Mouse (Mus musculus) MEL (cell line): ENCODE measurements around the gene Pbx3. TPM values are rescaled to one million over a fixed set of nuclear protein-coding genes. Genes with fewer than 3 reads are reported as not detected.

Source experiments
- DNase-seq: peaks from one replicate; pipeline ENCODE4 v3.0.0; 2011; ENCODE audit warnings: low read depth, low spot score
- H3K27ac ChIP-seq: 2 replicates; pipeline ENCODE4 v1.5.1; 2012; ENCODE audit warnings: low read depth, mild to moderate bottlenecking, control low read depth, low read length, moderate library complexity; ENCODE audit not compliant: control insufficient read depth
- H3K27me3 ChIP-seq, 2 experiments: fragments of 150-350 bp in 1 of 2; sonication (generic) in 1 of 2; 2 replicates each; pipeline ENCODE4 v1.6.1; 2012; ENCODE audit warnings: low read length in 2 of 2, mild to moderate bottlenecking in 2 of 2, improper control_type of control experiment in 1 of 2, moderate library complexity in 1 of 2; ENCODE audit not compliant: insufficient read depth in 2 of 2, control insufficient read depth in 1 of 2
- H3K36me3 ChIP-seq, 2 experiments: 2 replicates each; pipeline ENCODE4 v1.6.1; 2012 to 2014; ENCODE audit warnings: low read length in 2 of 2, improper control_type of control experiment in 1 of 2, inconsistent platforms in 1 of 2, mild to moderate bottlenecking in 1 of 2; ENCODE audit not compliant: insufficient read depth in 2 of 2, control insufficient read depth in 1 of 2
- H3K4me1 ChIP-seq, 2 experiments: fragments of 150-350 bp in 1 of 2; sonication (generic) in 1 of 2; 2 replicates each; pipeline ENCODE4 v1.6.1; 2012; ENCODE audit warnings: low read length in 2 of 2, improper control_type of control experiment in 1 of 2, mild to moderate bottlenecking in 1 of 2; ENCODE audit not compliant: insufficient read depth in 2 of 2, control insufficient read depth in 1 of 2
- H3K4me3 ChIP-seq, 2 experiments: fragments of 150-350 bp in 1 of 2; sonication (generic) in 1 of 2; 2 replicates each; pipeline ENCODE4 v1.5.1; 2012; ENCODE audit warnings: low read depth in 2 of 2, low read length in 2 of 2, mild to moderate bottlenecking in 2 of 2, moderate library complexity in 2 of 2, control low read depth in 1 of 2, improper control_type of control experiment in 1 of 2; ENCODE audit not compliant: control insufficient read depth in 1 of 2, insufficient read depth in 1 of 2
- H3K79me2 ChIP-seq: 2 replicates; pipeline ENCODE4 v1.6.1; 2012; ENCODE audit warnings: mild to moderate bottlenecking, low read length, moderate library complexity; ENCODE audit not compliant: control insufficient read depth, poor library complexity, insufficient read depth
- H3K9ac ChIP-seq: 2 replicates; pipeline ENCODE4 v1.6.1; 2012; ENCODE audit warnings: low read depth, mild to moderate bottlenecking, control low read depth, low read length, moderate library complexity; ENCODE audit not compliant: control insufficient read depth, poor library complexity, severe bottlenecking
- H3K9me3 ChIP-seq: fragments of 150-350 bp; sonication (generic); replicated peaks from 2 replicates; pipeline ENCODE4 v1.6.1; 2012; ENCODE audit warnings: mild to moderate bottlenecking, low read length, improper control_type of control experiment, moderate library complexity; ENCODE audit not compliant: insufficient read depth
- BHLHE40 ChIP-seq: IDR thresholded peaks from 2 replicates; pipeline ENCODE4 v1.6.1; 2012; ENCODE audit warnings: low read depth, mild to moderate bottlenecking, inconsistent platforms, low read length, improper control_type of control experiment, borderline replicate concordance
- CHD2 ChIP-seq: IDR thresholded peaks from 2 replicates; pipeline ENCODE4 v1.6.1; 2011; ENCODE audit warnings: low read length, improper control_type of control experiment
- CTCF ChIP-seq, 3 experiments: IDR thresholded peaks in 2 of 3; conservative IDR thresholded peaks in 1 of 3; 2 replicates each; pipeline ENCODE4 v1.5.1; 2011 to 2012; ENCODE audit warnings: low read length in 3 of 3, low read depth in 2 of 3, mild to moderate bottlenecking in 2 of 3, improper control_type of control experiment in 1 of 3, inconsistent platforms in 1 of 3, mixed read lengths in 1 of 3, moderate library complexity in 1 of 3; ENCODE audit not compliant: control insufficient read depth in 1 of 3, insufficient read depth in 1 of 3, poor library complexity in 1 of 3, severe bottlenecking in 1 of 3
- E2F4 ChIP-seq: IDR thresholded peaks from 2 replicates; pipeline ENCODE4 v1.6.1; 2011; ENCODE audit warnings: low read depth, low read length, improper control_type of control experiment, borderline replicate concordance
- ELF1 ChIP-seq: IDR thresholded peaks from 2 replicates; pipeline ENCODE4 v1.6.1; 2014; ENCODE audit warnings: low read depth, mild to moderate bottlenecking, inconsistent platforms, low read length, improper control_type of control experiment, moderate library complexity
- EP300 ChIP-seq, 2 experiments: IDR thresholded peaks; 2 replicates each; pipeline ENCODE4 v1.6.1; 2011; ENCODE audit warnings: improper control_type of control experiment in 2 of 2, low read length in 2 of 2, low read depth in 1 of 2, mild to moderate bottlenecking in 1 of 2
- ETS1 ChIP-seq: IDR thresholded peaks from 2 replicates; pipeline ENCODE4 v1.6.1; 2012; ENCODE audit warnings: low read depth, mild to moderate bottlenecking, inconsistent platforms, low read length, improper control_type of control experiment, moderate library complexity
- GABPA ChIP-seq: IDR thresholded peaks from 2 replicates; pipeline ENCODE4 v1.6.1; 2012; ENCODE audit warnings: low read depth, mild to moderate bottlenecking, inconsistent platforms, low read length, improper control_type of control experiment, moderate library complexity
- GATA1 ChIP-seq: IDR thresholded peaks from 2 replicates; pipeline ENCODE4 v1.6.1; 2011; ENCODE audit warnings: low read depth, low read length, improper control_type of control experiment
- HCFC1 ChIP-seq: IDR thresholded peaks from 2 replicates; pipeline ENCODE4 v1.6.1; 2012; ENCODE audit warnings: low read depth, mild to moderate bottlenecking, inconsistent platforms, low read length, improper control_type of control experiment, moderate library complexity
- JUND ChIP-seq: IDR thresholded peaks from 2 replicates; pipeline ENCODE4 v1.6.1; 2011; ENCODE audit warnings: low read depth, mild to moderate bottlenecking, improper control_type of control experiment, low read length
- KAT2A ChIP-seq: conservative IDR thresholded peaks from 2 replicates; pipeline ENCODE4 v1.6.1; 2012; ENCODE audit warnings: low read depth, low read length, improper control_type of control experiment, inconsistent platforms
- MAFK ChIP-seq: IDR thresholded peaks from 2 replicates; pipeline ENCODE4 v1.6.1; 2011; ENCODE audit warnings: low read depth, mild to moderate bottlenecking, low read length, improper control_type of control experiment, borderline replicate concordance
- MAX ChIP-seq: IDR thresholded peaks from 2 replicates; pipeline ENCODE4 v1.6.1; 2011; ENCODE audit warnings: low read length, improper control_type of control experiment
- MEF2A ChIP-seq: IDR thresholded peaks from 2 replicates; pipeline ENCODE4 v1.6.1; 2014; ENCODE audit warnings: low read depth, mild to moderate bottlenecking, inconsistent platforms, low read length, improper control_type of control experiment; ENCODE audit not compliant: poor library complexity, insufficient replicate concordance, severe bottlenecking; ENCODE audit errors: extremely low read depth
- MXI1 ChIP-seq: IDR thresholded peaks from 2 replicates; pipeline ENCODE4 v1.6.1; 2011; ENCODE audit warnings: mild to moderate bottlenecking, low read depth, low read length, improper control_type of control experiment
- MYB ChIP-seq: IDR thresholded peaks from 2 replicates; pipeline ENCODE4 v1.6.1; 2011; ENCODE audit warnings: mild to moderate bottlenecking, low read depth, low read length, improper control_type of control experiment
- MYC ChIP-seq: IDR thresholded peaks from 2 replicates; pipeline ENCODE4 v1.6.1; 2011; ENCODE audit warnings: low read depth, mild to moderate bottlenecking, low read length, improper control_type of control experiment, moderate library complexity
- NELFE ChIP-seq: IDR thresholded peaks from 2 replicates; pipeline ENCODE4 v1.6.1; 2011; ENCODE audit warnings: low read depth, low read length, improper control_type of control experiment
- POLR2A ChIP-seq, 2 experiments: IDR thresholded peaks; 2 replicates each; pipeline ENCODE4 v1.6.1; 2011 to 2012; ENCODE audit warnings: low read length in 2 of 2, mild to moderate bottlenecking in 2 of 2, control low read depth in 1 of 2, improper control_type of control experiment in 1 of 2, low read depth in 1 of 2, moderate library complexity in 1 of 2; ENCODE audit not compliant: control insufficient read depth in 1 of 2, insufficient read depth in 1 of 2, poor library complexity in 1 of 2
- POLR2AphosphoS2 ChIP-seq: IDR thresholded peaks from 2 replicates; pipeline ENCODE4 v1.6.1; 2011; ENCODE audit warnings: low read length, improper control_type of control experiment
- POLR2AphosphoS5 ChIP-seq: IDR thresholded peaks from 2 replicates; pipeline ENCODE4 v1.6.1; 2012; ENCODE audit warnings: low read depth, borderline replicate concordance, mild to moderate bottlenecking, inconsistent platforms, low read length, moderate library complexity, mixed read lengths
- RAD21 ChIP-seq: IDR thresholded peaks from 2 replicates; pipeline ENCODE4 v1.6.1; 2011; ENCODE audit warnings: mild to moderate bottlenecking, low read depth, low read length, improper control_type of control experiment
- SIN3A ChIP-seq: IDR thresholded peaks from 2 replicates; pipeline ENCODE4 v1.6.1; 2012; ENCODE audit warnings: low read length, improper control_type of control experiment, inconsistent platforms
- SMC3 ChIP-seq: IDR thresholded peaks from 2 replicates; pipeline ENCODE4 v1.6.1; 2011; ENCODE audit warnings: low read depth, low read length, improper control_type of control experiment
- TAL1 ChIP-seq: IDR thresholded peaks from 2 replicates; pipeline ENCODE4 v1.6.1; 2012; ENCODE audit warnings: mild to moderate bottlenecking, inconsistent platforms, low read length, moderate library complexity, mixed read lengths
- TBP ChIP-seq: IDR thresholded peaks from 2 replicates; pipeline ENCODE4 v1.8.0; 2011; ENCODE audit warnings: low read depth, low read length, improper control_type of control experiment
- TCF12 ChIP-seq: IDR thresholded peaks from 2 replicates; pipeline ENCODE4 v1.6.1; 2014; ENCODE audit warnings: low read depth, mild to moderate bottlenecking, inconsistent platforms, low read length, improper control_type of control experiment, moderate library complexity
- UBTF ChIP-seq: IDR thresholded peaks from 2 replicates; pipeline ENCODE4 v1.6.1; 2012; ENCODE audit warnings: low read depth, mild to moderate bottlenecking, inconsistent platforms, low read length, improper control_type of control experiment, moderate library complexity, borderline replicate concordance; ENCODE audit not compliant: insufficient read depth
- ZC3H11A ChIP-seq: IDR thresholded peaks from 2 replicates; pipeline ENCODE4 v1.6.1; 2012; ENCODE audit warnings: low read depth, mild to moderate bottlenecking, inconsistent platforms, low read length, improper control_type of control experiment
- ZKSCAN1 ChIP-seq: IDR thresholded peaks from 2 replicates; pipeline ENCODE4 v1.6.1; 2012; ENCODE audit warnings: low read depth, mild to moderate bottlenecking, inconsistent platforms, low read length, improper control_type of control experiment, moderate library complexity
- ZMIZ1 ChIP-seq: IDR thresholded peaks from 2 replicates; pipeline ENCODE4 v1.6.1; 2012; ENCODE audit warnings: low read depth, mild to moderate bottlenecking, inconsistent platforms, low read length, improper control_type of control experiment, moderate library complexity
- ZNF384 ChIP-seq: IDR thresholded peaks from 2 replicates; pipeline ENCODE4 v1.6.1; 2012; ENCODE audit warnings: low read depth, mild to moderate bottlenecking, inconsistent platforms, low read length, improper control_type of control experiment
- polyA plus RNA-seq, 2 experiments: library from polyadenylated mRNA; stranded (reverse) in 1 of 2; unstranded in 1 of 2; fragments of >175 nt in 1 of 2; fragments of >200 nt in 1 of 2; gene quantifications; 2 replicates each; pipeline versions ENCODE4 v1.2.1 to v1.2.4; 2012; ENCODE audit warnings: low replicate concordance in 2 of 2, low read depth in 1 of 2; ENCODE audit not compliant: insufficient read length in 2 of 2, insufficient read depth in 1 of 2, missing spikeins in 1 of 2
- total RNA-seq: library from RNA; depleted of rRNA; stranded (reverse); fragments of 300-350 nt; gene quantifications from 2 replicates; pipeline ENCODE4 v1.2.3, GENCODE M21; 2012

Gene Pbx3
- total and polyA plus RNA-seq, 3 experiments, result 10.1 to 22.4 TPM; not detected in 1

GRCm38 (mm10) chr2:34289726-34290125 lies 83.2 kb downstream of the Pbx3 start:
- Histone ChIP-seq H3K27me3 (no peaks in the 10 kb centered on the region), H3K79me2 (no peaks in the 10 kb centered on the region), H3K27ac (no peak overlapping the region), H3K36me3 (no peaks in the 10 kb centered on the region), H3K4me3 (no peak overlapping the region), H3K4me1 (no peaks in the 10 kb centered on the region), H3K9me3 (no peaks in the 10 kb centered on the region), H3K9ac (no peak overlapping the region)
- no peak for TF ChIP-seq NELFE
- no peak for TF ChIP-seq KAT2A
- no peak for TF ChIP-seq MYB
- no peak for TF ChIP-seq MAX
- TF ChIP-seq ZKSCAN1, result no peak
- no peak for DNase-seq

GRCm38 (mm10) chr2:34284239-34284638 lies 88.7 kb downstream of the Pbx3 start:
- Histone ChIP-seq H3K4me1 (peaks cover 3% of the 10 kb centered on the region in 2 experiments; a peak in 3 of 4 replicates), H3K27me3 (no peaks in the 10 kb centered on the region), H3K4me3 (no peak overlapping the region), H3K79me2 (peaks cover 1% of the 10 kb centered on the region; the same call in 1 of the 2 replicates), H3K36me3 (peaks cover 0 to 8% of the 10 kb centered on the region in 2 experiments; a peak in 2 of 4 replicates), H3K9ac (no peak overlapping the region), H3K9me3 (no peaks in the 10 kb centered on the region), H3K27ac (no peak overlapping the region)
- no peak for DNase-seq
- TF ChIP-seq POLR2AphosphoS2 (no peak), CTCF (IDR thresholded peaks at IDR 0.05 in 2 of 3, conservative IDR thresholded peaks at IDR 0.05 in 1 of 3; ENCODE audit: control insufficient read depth in 1 of 3, insufficient read depth in 1 of 3, low read depth in 2 of 3, low read length in 3 of 3, poor library complexity in 1 of 3, severe bottlenecking in 1 of 3) (no peak), POLR2A (IDR thresholded peaks at IDR 0.05; ENCODE audit: control insufficient read depth in 1 of 2, insufficient read depth in 1 of 2, low read depth in 1 of 2, low read length in 2 of 2, poor library complexity in 1 of 2) (no peak), MYC (no peak), RAD21 (no peak), ZMIZ1 (no peak), CHD2 (no peak), ZKSCAN1 (no peak), E2F4 (no peak), TCF12 (peak; percentile 67; the same call in 1 of the 2 replicates), GATA1 (peak; percentile 60), UBTF (no peak), SIN3A (no peak), TBP (no peak), MAFK (no peak), BHLHE40 (no peak), KAT2A (no peak), ETS1 (no peak), EP300 (IDR thresholded peaks at IDR 0.05; ENCODE audit: low read depth in 1 of 2, low read length in 2 of 2) (peak; percentile 46 to 60; a peak in 2 of 4 replicates), MYB (no peak), NELFE (no peak), MXI1 (no peak), GABPA (no peak), SMC3 (no peak), JUND (no peak), ZNF384 (peak; percentile 43; the same call in 1 of the 2 replicates), ZC3H11A (no peak), ELF1 (no peak), HCFC1 (no peak), TAL1 (no peak), MEF2A (no peak), POLR2AphosphoS5 (no peak)
